Mouse (Mus musculus) bone marrow macrophage, adult 2 months (primary cell): ENCODE results near the gene M6pr. TPM values are rescaled to one million over a fixed set of nuclear protein-coding genes. Genes with fewer than 3 reads are reported as not detected.
A peak's percentile ranks its signal among the peaks of the same experiment; 100 is the strongest.

Experiments used
- H3K27ac ChIP-seq: 2 replicates; pipeline ENCODE4 v1.5.1; 2012; ENCODE audit warnings: low read depth, low read length; ENCODE audit not compliant: insufficient read depth
- H3K4me1 ChIP-seq: 2 replicates; pipeline ENCODE4 v1.6.1; 2012; ENCODE audit warnings: low read length; ENCODE audit not compliant: control insufficient read depth, insufficient read depth
- H3K4me3 ChIP-seq: 2 replicates; pipeline ENCODE4 v1.5.1; 2012; ENCODE audit warnings: mild to moderate bottlenecking, low read length, moderate library complexity; ENCODE audit not compliant: insufficient read depth
- CTCF ChIP-seq: IDR thresholded peaks from 2 replicates; pipeline ENCODE4 v1.5.1; 2012; ENCODE audit warnings: low read depth, mild to moderate bottlenecking, low read length, moderate library complexity
- POLR2A ChIP-seq: IDR thresholded peaks from 2 replicates; pipeline ENCODE4 v1.6.1; 2012; ENCODE audit warnings: mild to moderate bottlenecking, low read depth, low read length, borderline replicate concordance
- polyA plus RNA-seq: library from polyadenylated mRNA; stranded (reverse); fragments of >200 nt; gene quantifications from 2 replicates; pipeline ENCODE4 v1.2.4, GENCODE M21; 2012; ENCODE audit not compliant: missing spikeins, insufficient read depth, insufficient read length

M6pr gene
- polyA plus RNA-seq, 1 experiment = 236 TPM

DNA sequence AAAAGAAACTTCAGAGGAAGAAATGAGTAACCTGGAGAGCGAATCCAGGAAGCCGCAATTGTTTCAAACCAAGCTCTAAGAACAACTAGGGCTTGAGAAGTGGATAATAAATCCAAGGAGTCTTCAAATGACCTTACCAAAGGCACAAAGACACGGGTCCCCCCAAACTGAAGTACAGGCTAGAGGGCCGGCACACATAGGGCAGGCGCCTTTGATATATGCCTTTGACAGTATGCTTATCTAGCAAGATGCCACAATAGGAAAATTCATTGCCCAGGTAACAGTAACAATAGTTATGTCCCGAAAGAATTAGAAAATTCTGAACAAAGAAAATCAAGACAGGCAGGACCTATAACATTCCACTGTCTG is 400 bp upstream of the M6pr start:
- Histone ChIP-seq H3K4me3 (no peak overlapping the region), H3K4me1 (peaks cover 12% of the 10 kb centered on the region), H3K27ac (no peak overlapping the region)
- TF ChIP-seq CTCF (no peak), POLR2A (no peak)

DNA sequence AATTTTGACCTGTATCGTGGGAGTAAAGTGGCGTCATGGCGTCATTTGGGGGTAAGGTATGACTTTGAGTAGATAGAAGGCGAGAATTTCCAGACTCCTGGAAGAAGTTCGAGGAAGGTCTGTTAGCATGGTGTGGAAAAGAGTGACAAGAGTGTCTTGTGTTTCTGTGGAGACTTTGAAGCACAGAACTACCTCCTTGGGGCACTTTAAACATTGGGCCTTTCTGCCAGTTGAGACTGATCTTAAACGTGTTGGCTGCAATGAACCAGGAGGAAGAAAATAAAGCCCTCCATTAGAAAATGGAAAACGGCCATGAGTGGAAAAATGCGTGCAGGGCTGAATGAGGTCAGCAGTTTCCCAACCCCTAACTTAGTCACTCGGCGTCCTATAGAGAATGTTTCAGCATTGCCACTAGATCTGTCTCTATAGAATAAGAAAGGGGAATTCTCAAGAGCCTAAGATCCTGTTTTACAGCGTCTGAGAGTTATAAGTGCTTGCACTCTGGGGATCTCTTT is 983 bp downstream of the M6pr start:
- TF ChIP-seq CTCF (no peak), POLR2A (no peak)
- peaks cover 14% of the 10 kb centered on the region for H3K4me1 ChIP-seq
- H3K27ac ChIP-seq = peak overlapping the region; percentile 85
- peak overlapping the region; percentile 92 for H3K4me3 ChIP-seq

DNA sequence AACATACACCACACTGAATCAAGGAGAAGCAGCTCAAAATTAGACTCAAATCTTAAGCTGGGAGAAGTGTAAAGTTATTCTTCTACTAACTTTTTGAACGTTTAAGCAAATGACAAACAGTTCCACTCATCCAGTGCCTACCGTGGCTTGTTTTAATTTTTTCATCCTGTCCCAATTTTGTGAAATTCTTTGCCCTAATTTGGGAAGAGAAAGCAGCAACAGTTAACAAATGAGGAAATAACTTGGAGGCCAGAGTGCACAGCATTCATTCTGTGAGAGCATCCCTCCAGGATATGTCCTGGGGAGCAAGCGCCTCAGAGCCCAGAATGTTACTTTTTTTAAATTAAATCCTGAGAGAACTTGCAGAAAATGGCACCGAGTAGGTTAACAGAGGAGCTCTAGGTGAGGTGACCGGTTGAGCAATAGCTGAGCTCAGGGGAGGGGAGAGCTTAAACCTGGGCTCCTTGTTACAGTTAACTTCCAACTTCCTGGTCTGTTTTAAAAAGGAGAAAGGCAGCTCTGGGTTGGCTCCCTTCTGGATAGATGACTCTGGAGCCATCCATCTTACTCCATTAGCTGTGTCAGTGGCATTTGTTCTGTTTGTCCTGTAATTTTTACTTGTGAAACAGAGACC is 1.8 kb downstream of the M6pr start:
- H3K4me1 ChIP-seq = peaks cover 14% of the 10 kb centered on the region
- H3K4me3 ChIP-seq = peak overlapping the region; percentile 92
- peak overlapping the region; percentile 85 for H3K27ac ChIP-seq
- TF ChIP-seq POLR2A (no peak), CTCF (no peak)

DNA sequence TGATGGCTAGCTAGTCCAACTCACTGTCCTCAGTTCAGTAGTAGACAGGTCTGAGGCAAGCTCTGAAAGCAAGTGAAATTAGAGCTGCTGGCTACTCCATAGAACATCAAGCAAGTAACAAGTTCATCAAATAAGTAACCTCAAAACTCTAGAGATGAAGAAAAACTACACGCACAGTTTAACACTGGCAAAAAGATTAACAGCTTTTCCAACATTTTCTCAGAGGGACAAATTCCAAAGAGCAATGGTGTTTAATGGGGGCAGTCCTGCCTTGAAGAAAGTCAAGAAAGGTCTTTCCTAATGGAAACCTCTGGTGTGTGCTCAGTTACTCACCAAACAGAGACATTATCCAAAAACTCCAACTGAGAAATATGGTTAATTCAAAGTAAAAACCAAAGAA is 10.2 kb downstream of the M6pr start:
- H3K4me3 ChIP-seq = no peak overlapping the region
- no peak for TF ChIP-seq CTCF
- TF ChIP-seq POLR2A = no peak
- no peaks in the 10 kb centered on the region for H3K4me1 ChIP-seq
- no peak overlapping the region for H3K27ac ChIP-seq

DNA sequence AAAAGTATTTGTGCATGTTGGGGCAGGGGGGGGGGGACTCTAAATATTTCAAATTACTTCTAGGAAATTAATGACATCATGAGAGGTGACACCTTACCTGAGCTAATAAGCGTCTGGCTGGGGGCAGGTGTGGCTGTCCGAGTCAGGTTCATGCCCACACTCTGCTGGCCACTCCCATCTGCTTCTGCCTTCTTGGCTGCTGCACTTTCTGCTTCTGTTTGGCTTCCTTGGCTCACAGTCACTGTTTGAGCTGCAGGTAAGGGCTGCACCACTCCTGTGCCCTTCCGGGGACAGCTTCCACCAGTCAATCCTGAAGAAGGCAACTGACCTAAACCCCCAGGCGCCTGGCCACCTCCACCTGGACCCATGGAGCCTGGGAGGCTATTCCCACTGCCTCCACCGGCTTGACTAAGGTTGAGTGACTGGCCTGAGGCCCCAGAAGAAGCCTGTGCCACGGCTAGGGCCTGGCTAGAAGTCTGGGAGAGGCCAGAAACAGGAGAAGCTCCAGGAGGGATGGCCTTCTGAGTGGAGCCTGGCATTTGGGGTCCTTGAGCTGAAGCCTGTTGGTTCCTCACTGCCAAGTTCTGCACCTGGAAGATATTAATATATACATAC is 16.9 kb downstream of the M6pr start:
- Histone ChIP-seq H3K4me1 (no peaks in the 10 kb centered on the region), H3K27ac (no peak overlapping the region), H3K4me3 (no peak overlapping the region)
- no peak for TF ChIP-seq POLR2A
- no peak for TF ChIP-seq CTCF

DNA sequence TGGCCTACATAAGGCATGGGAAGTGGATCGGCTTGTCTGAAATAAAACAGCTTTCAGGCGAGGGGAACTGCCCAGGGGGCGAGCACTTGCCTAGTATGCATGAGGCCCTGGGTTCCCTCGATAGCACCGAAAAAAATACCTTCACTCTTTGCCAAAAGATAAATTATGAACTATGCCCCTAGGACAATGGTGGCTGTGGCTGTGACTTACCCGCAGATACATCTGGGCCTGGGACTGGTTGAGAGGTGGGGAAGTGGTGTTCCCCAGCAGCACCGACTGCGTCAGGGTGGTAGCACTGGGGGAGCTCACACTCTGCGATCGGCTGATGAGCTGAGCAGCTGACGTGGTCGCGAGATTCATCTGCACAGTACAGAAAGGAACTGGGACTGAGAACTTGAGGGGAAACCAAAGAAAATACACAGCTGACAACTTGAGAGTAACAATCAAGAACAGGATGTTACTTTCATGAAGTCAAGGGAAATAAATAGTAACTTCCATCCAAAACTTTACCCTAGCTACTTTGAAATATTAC is 24.6 kb downstream of the M6pr start:
- no peak overlapping the region for H3K27ac ChIP-seq
- no peak overlapping the region for H3K4me3 ChIP-seq
- no peak for TF ChIP-seq CTCF
- TF ChIP-seq POLR2A = no peak
- H3K4me1 ChIP-seq = no peaks in the 10 kb centered on the region

DNA sequence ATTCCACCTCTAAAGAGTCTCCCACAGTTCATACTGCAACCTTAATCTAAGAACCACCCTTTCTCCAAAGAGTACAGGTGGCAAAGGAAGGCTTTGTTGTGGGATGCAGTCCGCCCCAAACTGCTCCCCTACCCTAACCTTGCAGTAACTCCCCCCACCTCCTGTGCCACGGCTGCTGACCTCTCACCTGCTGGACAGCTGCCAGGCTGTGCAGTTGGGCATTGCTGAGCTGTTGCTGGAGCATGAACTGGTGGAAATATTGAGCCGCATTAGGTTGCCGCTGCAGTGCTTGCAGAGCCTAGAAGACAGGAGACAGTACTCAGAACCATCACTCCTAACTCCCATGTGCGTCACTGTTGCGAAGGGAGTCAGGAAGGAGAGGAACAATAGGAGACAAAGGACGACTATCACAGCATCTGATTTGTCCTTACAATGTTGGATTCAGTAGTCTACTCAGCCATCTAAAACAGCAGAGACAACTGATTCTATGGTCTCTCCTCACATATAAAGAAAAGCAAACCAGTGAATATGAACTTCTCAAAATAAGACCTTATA is 26.3 kb downstream of the M6pr start:
- Histone ChIP-seq H3K4me1 (no peaks in the 10 kb centered on the region), H3K27ac (no peak overlapping the region), H3K4me3 (no peak overlapping the region)
- TF ChIP-seq CTCF = no peak
- no peak for TF ChIP-seq POLR2A

DNA sequence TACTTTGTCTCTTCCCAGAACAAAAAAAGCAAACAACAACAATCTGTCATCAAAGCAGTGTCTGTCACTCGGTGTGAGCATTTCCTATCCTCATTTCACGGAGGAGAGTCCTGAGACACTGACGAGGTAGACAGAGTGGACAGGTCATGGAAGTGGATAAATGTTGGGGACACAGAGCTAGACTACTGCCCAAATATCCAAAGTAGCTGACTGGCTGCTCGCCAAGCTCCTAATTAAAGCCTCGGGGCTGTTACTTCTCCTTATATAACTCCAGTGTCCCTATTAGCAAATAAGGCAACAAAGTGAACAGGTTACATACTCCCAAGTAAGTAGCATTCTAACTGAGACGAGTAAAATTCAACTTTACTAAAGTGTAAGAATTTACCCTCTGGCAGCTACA is 29.0 kb downstream of the M6pr start:
- Histone ChIP-seq H3K27ac (no peak overlapping the region), H3K4me1 (peaks cover 4% of the 10 kb centered on the region; the same call in 1 of the 2 replicates), H3K4me3 (no peak overlapping the region)
- TF ChIP-seq POLR2A (no peak), CTCF (no peak)

DNA sequence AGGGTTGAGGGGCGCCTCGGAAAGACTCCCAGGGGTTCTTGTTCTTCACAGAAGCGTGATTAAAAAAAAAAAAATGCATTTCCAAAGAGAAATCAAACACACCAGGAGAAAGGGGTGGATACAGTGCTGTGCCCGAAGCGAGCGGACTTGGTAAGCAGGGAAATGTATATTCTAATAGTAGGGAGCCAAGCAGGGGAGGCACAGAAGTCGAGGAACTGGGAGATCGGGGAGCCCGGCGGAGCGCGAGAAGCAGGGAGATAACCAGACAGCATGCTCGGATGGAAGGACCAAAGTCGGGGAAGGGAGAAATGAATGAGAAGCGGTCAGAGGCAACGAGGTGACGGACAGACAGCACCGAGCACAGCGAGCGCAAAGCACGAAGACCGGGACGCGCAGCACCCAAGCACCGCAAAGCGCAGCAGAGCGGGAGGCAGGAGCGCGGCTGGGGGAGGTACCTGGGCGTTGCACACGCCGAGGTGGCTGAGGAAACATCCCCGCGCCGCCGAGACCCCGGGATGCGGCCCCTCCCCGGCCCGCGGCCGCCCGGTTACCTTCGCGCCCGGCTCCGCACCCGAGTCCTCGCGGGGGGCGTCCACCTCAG is 30.6 kb downstream of the M6pr start:
- TF ChIP-seq POLR2A = no peak
- no peak for TF ChIP-seq CTCF
- Histone ChIP-seq H3K4me3 (peak overlapping the region; percentile 97), H3K4me1 (peaks cover 4% of the 10 kb centered on the region; the same call in 1 of the 2 replicates), H3K27ac (no peak overlapping the region)
